Mouse (Mus musculus) CH12.LX (cell line): ENCODE measurements around the gene Tmem259. TPM values are rescaled to one million over a fixed set of nuclear protein-coding genes. Genes with fewer than 3 reads are reported as not detected.

Experiments
- DNase-seq: peaks from one replicate; pipeline ENCODE4 v3.0.0-alpha.2; 2013; ENCODE audit errors: extremely low read depth
- H3K27ac ChIP-seq: 2 replicates; pipeline ENCODE4 v1.5.1; 2012; ENCODE audit warnings: low read depth, mild to moderate bottlenecking, control low read depth, moderate library complexity; ENCODE audit not compliant: insufficient read depth
- H3K27me3 ChIP-seq: replicated peaks from 2 replicates; pipeline ENCODE3; 2012; ENCODE audit warnings: inconsistent platforms
- H3K36me3 ChIP-seq, 2 experiments: replicated peaks in 1 of 2; 2 replicates each; pipeline versions ENCODE3 to v1.6.1; 2012; ENCODE audit warnings: inconsistent platforms in 1 of 2, low read length in 1 of 2, mild to moderate bottlenecking in 1 of 2, mixed read lengths in 1 of 2, moderate library complexity in 1 of 2; ENCODE audit not compliant: control insufficient read depth in 1 of 2, insufficient read depth in 1 of 2
- H3K4me1 ChIP-seq, 2 experiments: 2 replicates each; pipeline ENCODE4 v1.6.1; 2012; ENCODE audit warnings: inconsistent platforms in 1 of 2, moderate library complexity in 1 of 2; ENCODE audit not compliant: insufficient read depth in 2 of 2, control insufficient read depth in 1 of 2
- H3K4me2 ChIP-seq: 2 replicates; pipeline ENCODE4 v1.6.1; 2012; ENCODE audit warnings: low read depth, mild to moderate bottlenecking, control low read depth; ENCODE audit not compliant: poor library complexity, insufficient read depth, severe bottlenecking
- H3K4me3 ChIP-seq, 3 experiments: fragments of 150-350 bp in 1 of 3; sonication (generic) in 1 of 3; replicated peaks in 1 of 3; 2 replicates each; pipeline versions ENCODE3 to v1.5.1; 2011 to 2012; ENCODE audit warnings: low read depth in 2 of 3, low read length in 2 of 3, mild to moderate bottlenecking in 2 of 3, moderate library complexity in 2 of 3, control low read depth in 1 of 3, improper control_type of control experiment in 1 of 3, inconsistent platforms in 1 of 3, mixed read lengths in 1 of 3; ENCODE audit not compliant: poor library complexity in 1 of 3
- H3K79me2 ChIP-seq: replicated peaks from 2 replicates; pipeline ENCODE4 v1.6.1; 2012; ENCODE audit warnings: mild to moderate bottlenecking, moderate library complexity; ENCODE audit not compliant: control insufficient read depth, poor library complexity, insufficient read depth, severe bottlenecking; ENCODE audit errors: extremely low read depth
- H3K9ac ChIP-seq: 2 replicates; pipeline ENCODE4 v1.6.1; 2012; ENCODE audit warnings: low read depth, mild to moderate bottlenecking, control low read depth, moderate library complexity; ENCODE audit not compliant: insufficient read depth
- H3K9me3 ChIP-seq: replicated peaks from 2 replicates; pipeline ENCODE3; 2012; ENCODE audit warnings: low read length, inconsistent platforms, mixed read lengths
- BHLHE40 ChIP-seq: IDR thresholded peaks from 2 replicates; pipeline ENCODE4 v1.6.1; 2011; ENCODE audit warnings: mild to moderate bottlenecking, low read depth, low read length, improper control_type of control experiment
- CHD1 ChIP-seq: IDR thresholded peaks from 2 replicates; pipeline ENCODE4 v1.6.1; 2012; ENCODE audit warnings: low read depth, low read length, improper control_type of control experiment, inconsistent platforms
- CHD2 ChIP-seq: IDR thresholded peaks from 2 replicates; pipeline ENCODE4 v1.6.1; 2011; ENCODE audit warnings: low read length, improper control_type of control experiment
- E2F4 ChIP-seq: IDR thresholded peaks from 2 replicates; pipeline ENCODE4 v1.6.1; 2011; ENCODE audit warnings: low read depth, low read length, improper control_type of control experiment; ENCODE audit not compliant: insufficient replicate concordance
- EP300 ChIP-seq: IDR thresholded peaks from 2 replicates; pipeline ENCODE4 v1.6.1; 2011; ENCODE audit warnings: low read length, improper control_type of control experiment
- GABPA ChIP-seq: IDR thresholded peaks from 2 replicates; pipeline ENCODE4 v1.6.1; 2012; ENCODE audit warnings: low read depth, low read length, improper control_type of control experiment, inconsistent platforms; ENCODE audit not compliant: insufficient replicate concordance
- HCFC1 ChIP-seq: IDR thresholded peaks from 2 replicates; pipeline ENCODE4 v1.6.1; 2012; ENCODE audit warnings: low read depth, mild to moderate bottlenecking, inconsistent platforms, low read length, improper control_type of control experiment
- JUN ChIP-seq: IDR thresholded peaks from 2 replicates; pipeline ENCODE4 v1.6.1; 2011; ENCODE audit warnings: low read depth, mild to moderate bottlenecking, low read length, improper control_type of control experiment, moderate library complexity; ENCODE audit not compliant: insufficient read depth
- JUND ChIP-seq: conservative IDR thresholded peaks from 2 replicates; pipeline ENCODE4 v1.6.1; 2011; ENCODE audit warnings: low read depth, low read length, improper control_type of control experiment
- MAFK ChIP-seq: IDR thresholded peaks from 2 replicates; pipeline ENCODE4 v1.6.1; 2011; ENCODE audit warnings: low read length, improper control_type of control experiment; ENCODE audit not compliant: insufficient replicate concordance
- MAX ChIP-seq: IDR thresholded peaks from 2 replicates; pipeline ENCODE4 v1.6.1; 2011; ENCODE audit warnings: low read length, improper control_type of control experiment
- MAZ ChIP-seq: IDR thresholded peaks from 2 replicates; pipeline ENCODE4 v1.6.1; 2012; ENCODE audit warnings: low read depth, mild to moderate bottlenecking, inconsistent platforms, low read length, improper control_type of control experiment, moderate library complexity
- MEF2A ChIP-seq: IDR thresholded peaks from 2 replicates; pipeline ENCODE4 v1.6.1; 2014; ENCODE audit warnings: low read depth, mild to moderate bottlenecking, inconsistent platforms, low read length, improper control_type of control experiment, borderline replicate concordance
- MYC ChIP-seq: IDR thresholded peaks from 2 replicates; pipeline ENCODE4 v1.6.1; 2011; ENCODE audit warnings: low read depth, mild to moderate bottlenecking, improper control_type of control experiment, low read length
- NELFE ChIP-seq: IDR thresholded peaks from 2 replicates; pipeline ENCODE4 v1.6.1; 2011; ENCODE audit warnings: low read depth, low read length, improper control_type of control experiment
- PAX5 ChIP-seq: IDR thresholded peaks from 2 replicates; pipeline ENCODE4 v1.6.1; 2012; ENCODE audit warnings: low read length, inconsistent platforms, mixed read lengths
- POLR2A ChIP-seq: IDR thresholded peaks from 2 replicates; pipeline ENCODE4 v1.6.1; 2011; ENCODE audit warnings: low read depth, mild to moderate bottlenecking, improper control_type of control experiment, low read length
- RAD21 ChIP-seq: IDR thresholded peaks from 2 replicates; pipeline ENCODE4 v1.6.1; 2011; ENCODE audit warnings: low read depth, mild to moderate bottlenecking, low read length, improper control_type of control experiment, moderate library complexity
- RCOR1 ChIP-seq: conservative IDR thresholded peaks from 2 replicates; pipeline ENCODE4 v1.6.1; 2012; ENCODE audit warnings: low read depth, mild to moderate bottlenecking, inconsistent platforms, low read length, improper control_type of control experiment
- SIN3A ChIP-seq: IDR thresholded peaks from 2 replicates; pipeline ENCODE4 v1.6.1; 2012; ENCODE audit warnings: low read length, improper control_type of control experiment, inconsistent platforms
- SMC3 ChIP-seq: IDR thresholded peaks from 2 replicates; pipeline ENCODE4 v1.6.1; 2011; ENCODE audit warnings: low read depth, low read length, improper control_type of control experiment
- TBP ChIP-seq: conservative IDR thresholded peaks from 2 replicates; pipeline ENCODE4 v1.6.1; 2011; ENCODE audit warnings: low read depth, low read length, improper control_type of control experiment
- TCF12 ChIP-seq: IDR thresholded peaks from 2 replicates; pipeline ENCODE4 v1.6.1; 2014; ENCODE audit warnings: low read depth, mild to moderate bottlenecking, inconsistent platforms, low read length, improper control_type of control experiment
- USF1 ChIP-seq: IDR thresholded peaks from 2 replicates; pipeline ENCODE4 v1.6.1; 2014; ENCODE audit warnings: low read depth, mild to moderate bottlenecking, inconsistent platforms, low read length, improper control_type of control experiment
- USF2 ChIP-seq: conservative IDR thresholded peaks from 2 replicates; pipeline ENCODE4 v1.6.1; 2011; ENCODE audit warnings: low read depth, low read length, improper control_type of control experiment
- ZC3H11A ChIP-seq: IDR thresholded peaks from 2 replicates; pipeline ENCODE4 v1.6.1; 2012; ENCODE audit warnings: low read depth, mild to moderate bottlenecking, inconsistent platforms, low read length, improper control_type of control experiment
- ZKSCAN1 ChIP-seq: IDR thresholded peaks from 2 replicates; pipeline ENCODE4 v1.6.1; 2012; ENCODE audit warnings: low read depth, inconsistent platforms, low read length, improper control_type of control experiment, borderline replicate concordance
- ZNF384 ChIP-seq: IDR thresholded peaks from 2 replicates; pipeline ENCODE4 v1.6.1; 2012; ENCODE audit warnings: low read depth, low read length, improper control_type of control experiment, inconsistent platforms
- dilution Hi-C: fragments of 300-500 bp; cut with MboI; formaldehyde crosslinking; loops from 2 replicates; pipeline ENCODE4 v1.14.3; 2020; ENCODE audit warnings: low sequenced_read_pairs; ENCODE audit not compliant: extremely low pct_unique_long_range_greater_than_20kb, extremely low pct_ligation_motif_present
- in situ Hi-C: fragments of 300-500 bp; cut with MboI; formaldehyde crosslinking; loops from 3 replicates; pipeline ENCODE4 v1.14.3; 2019; ENCODE audit warnings: low sequenced_read_pairs, low pct_ligation_motif_present, low pct_unique_long_range_greater_than_20kb, mixed read lengths
- polyA plus RNA-seq: library from polyadenylated mRNA; unstranded; fragments of >175 nt; gene quantifications from 2 replicates; pipeline ENCODE4 v1.2.1, GENCODE M21; 2012; ENCODE audit warnings: low read depth; ENCODE audit not compliant: insufficient read length
- total RNA-seq, 2 experiments: library from RNA; depleted of rRNA; stranded (reverse); fragments of 300-350 nt in 1 of 2; fragments of >200 nt in 1 of 2; gene quantifications; 2 replicates each; pipeline ENCODE4 v1.2.3; 2012 to 2014

The Tmem259 gene
- total and polyA plus RNA-seq, 3 experiments: 50.1 to 84.2 (median 71.7) TPM

GRCm38 (mm10) chr10:80025463-80025862 lies 41.3 kb upstream of the Tmem259 start:
- DNase-seq: no peak
- TF ChIP-seq POLR2A (no peak), EP300 (no peak), GABPA (no peak), ZNF384 (no peak), RAD21 (no peak), CHD2 (no peak), ZKSCAN1 (no peak), TBP (no peak), JUN (no peak), CHD1 (no peak), NELFE (no peak), MAX (no peak), MAZ (no peak), USF1 (no peak), MYC (no peak), TCF12 (no peak), JUND (no peak), RCOR1 (no peak), MEF2A (no peak), BHLHE40 (no peak)
- dilution Hi-C loops: no loop called here
- in situ Hi-C loops: no loop called here
- Histone ChIP-seq H3K9me3 (no peaks in the 10 kb centered on the region), H3K4me1 (peaks cover 27 to 43% of the 10 kb centered on the region in 2 experiments), H3K9ac (no peak overlapping the region), H3K4me3 (no peak overlapping the region), H3K4me2 (no peak overlapping the region), H3K27ac (peak overlapping the region; percentile 97), H3K36me3 (peaks cover 66 to 82% of the 10 kb centered on the region in 2 experiments), H3K27me3 (no peaks in the 10 kb centered on the region), H3K79me2 (no peaks in the 10 kb centered on the region)

GRCm38 (mm10) chr10:80025044-80025347 lies 40.9 kb upstream of the Tmem259 start:
- H3K79me2 ChIP-seq: no peaks in the 10 kb centered on the region
- no peak for DNase-seq
- peaks cover 27 to 39% of the 10 kb centered on the region in 2 experiments for H3K4me1 ChIP-seq
- H3K27me3 ChIP-seq: no peaks in the 10 kb centered on the region
- peak overlapping the region; percentile 97 for H3K27ac ChIP-seq
- H3K9me3 ChIP-seq: no peaks in the 10 kb centered on the region
- peak overlapping the region in 1 of 3 experiments; percentile 34 for H3K4me3 ChIP-seq
- dilution Hi-C loops: no loop called here
- H3K9ac ChIP-seq: peak overlapping the region; percentile 5; the same call in 1 of the 2 replicates
- in situ Hi-C loops: no loop called here
- peaks cover 62 to 82% of the 10 kb centered on the region in 2 experiments for H3K36me3 ChIP-seq
- TF ChIP-seq MYC (no peak), JUND (no peak), HCFC1 (no peak), USF2 (no peak), PAX5 (no peak), MAZ (no peak), SIN3A (no peak), CHD1 (no peak), EP300 (no peak), MAX (no peak), MEF2A (no peak), E2F4 (no peak), SMC3 (no peak), ZC3H11A (no peak), MAFK (no peak)
- H3K4me2 ChIP-seq: peak overlapping the region; percentile 35
